Mouse (Mus musculus): ENCODE results near the gene Coil.

DNA sequence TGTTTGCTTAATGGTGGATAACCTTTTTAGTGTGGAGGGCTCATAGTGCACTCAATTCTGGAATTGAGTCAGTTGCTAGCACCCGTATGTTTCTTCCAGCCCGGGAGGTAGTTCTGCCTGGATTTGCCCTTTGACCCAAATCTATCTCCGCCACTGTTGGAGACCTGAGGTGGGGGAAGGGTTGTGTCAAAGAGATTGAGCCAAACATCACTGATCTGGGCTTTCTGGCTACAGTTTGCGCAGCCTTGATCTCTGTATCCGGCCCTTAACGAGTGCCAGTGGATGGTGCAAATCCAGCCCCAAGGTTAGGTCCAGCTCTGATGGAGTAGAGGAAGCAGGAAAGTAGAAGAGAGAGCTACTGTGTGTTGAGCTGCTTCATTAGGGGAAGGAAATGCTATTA lies 33.0 kb downstream of the Coil start:
- TF ChIP-seq CTCF (IDR thresholded peaks at IDR 0.05; ENCODE audit: low read depth): no peak
- TF ChIP-seq EP300 (optimal IDR thresholded peaks at IDR 0.05): no peak

All from stomach, postnatal 0 days (tissue).